Mouse (Mus musculus) right cerebral cortex, adult 18-20 months (tissue): ENCODE measurements around the gene Nanos1.

Experiments
- DNase-seq: peaks from one replicate; pipeline ENCODE4 v3.0.0; 2022; ENCODE audit warnings: mixed read lengths

The Nanos1 gene

GRCm38 (mm10) chr19:60789452-60789851 is 33.7 kb downstream of the Nanos1 start:
- no peak for DNase-seq

DNA sequence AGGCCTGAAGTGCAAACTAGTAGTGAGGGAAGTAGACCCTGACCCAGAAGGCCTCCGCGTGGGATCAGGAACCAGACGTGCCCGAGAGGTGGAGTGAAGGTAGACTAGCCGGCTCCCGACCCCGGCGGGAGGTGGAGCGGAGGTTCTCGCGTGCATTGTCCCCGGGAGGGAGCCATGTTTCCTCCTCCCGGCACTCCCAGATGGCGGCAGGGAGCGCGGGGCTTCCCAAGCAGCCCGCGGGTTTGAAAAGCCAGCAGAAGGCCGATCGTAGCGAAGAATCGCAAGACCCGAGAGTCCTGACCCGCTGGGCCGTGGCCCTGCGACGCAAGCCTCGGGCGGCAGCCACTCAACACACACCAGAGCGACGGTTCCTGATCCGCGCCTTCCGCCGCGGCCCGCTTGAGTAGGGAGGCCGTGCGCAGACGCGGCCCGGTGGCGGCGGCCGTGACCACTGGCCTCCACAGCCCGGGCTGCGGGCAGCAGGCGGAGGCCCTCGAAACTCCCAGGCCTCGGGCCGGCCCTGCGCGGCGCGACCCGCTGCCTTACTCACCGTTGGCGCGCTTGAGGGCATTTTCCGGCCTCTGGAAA is 34.2 kb downstream of the Nanos1 start:
- DNase-seq: peak; percentile 38

GRCm38 (mm10) chr19:60790551-60791161 is 34.9 kb downstream of the Nanos1 start, which contains the start of gene Eif3a:
Gene Eif3a (minus strand): TSS chr19:60790658.
- peak; percentile 94 for DNase-seq

GRCm38 (mm10) chr19:60791164-60791563 is 35.4 kb downstream of the Nanos1 start:
- no peak for DNase-seq

GRCm38 (mm10) chr19:60793170-60793707 is 37.5 kb downstream of the Nanos1 start:
- DNase-seq: no peak

DNA sequence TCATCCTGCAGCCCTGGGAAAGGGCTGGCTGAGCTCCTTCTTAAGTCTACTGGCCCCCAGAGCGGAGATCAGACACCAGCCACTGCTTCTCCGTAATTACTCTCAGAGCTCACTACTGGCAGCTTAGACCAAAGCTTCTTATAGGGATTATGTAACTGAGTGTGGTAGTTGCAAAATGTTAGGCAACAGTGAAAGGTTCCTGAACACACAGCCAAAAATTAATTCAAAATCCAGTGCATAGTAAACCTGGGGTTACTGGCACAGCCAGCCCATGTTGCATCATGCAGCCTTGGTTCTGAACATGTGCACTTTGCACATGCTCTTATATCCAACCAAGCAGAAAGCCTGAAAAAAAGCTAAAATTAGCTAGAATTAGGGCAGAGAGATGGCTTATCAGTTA is 39.5 kb downstream of the Nanos1 start:
- DNase-seq: no peak

GRCm38 (mm10) chr19:60797415-60797814 is 41.6 kb downstream of the Nanos1 start:
- no peak for DNase-seq

GRCm38 (mm10) chr19:60799867-60800569 is 44.2 kb downstream of the Nanos1 start:
- no peak for DNase-seq

GRCm38 (mm10) chr19:60804903-60805302 is 49.1 kb downstream of the Nanos1 start:
- no peak for DNase-seq
